Mouse (Mus musculus) bone marrow, adult 2 months (tissue): Measurements from ENCODE around the gene Ahcyl2.

ENCODE experiments used
- CTCF ChIP-seq: fragments of 200-500 bp; IDR thresholded peaks from 2 replicates; pipeline ENCODE4 v1.5.1; 2011; ENCODE audit warnings: low read length, control low read depth; ENCODE audit not compliant: control insufficient read depth, insufficient read depth
- POLR2A ChIP-seq: fragments of 200-500 bp; IDR thresholded peaks from 2 replicates; pipeline ENCODE4 v1.6.1; 2011; ENCODE audit warnings: low read depth, mild to moderate bottlenecking, control low read depth, low read length, borderline replicate concordance; ENCODE audit not compliant: control insufficient read depth

DNA sequence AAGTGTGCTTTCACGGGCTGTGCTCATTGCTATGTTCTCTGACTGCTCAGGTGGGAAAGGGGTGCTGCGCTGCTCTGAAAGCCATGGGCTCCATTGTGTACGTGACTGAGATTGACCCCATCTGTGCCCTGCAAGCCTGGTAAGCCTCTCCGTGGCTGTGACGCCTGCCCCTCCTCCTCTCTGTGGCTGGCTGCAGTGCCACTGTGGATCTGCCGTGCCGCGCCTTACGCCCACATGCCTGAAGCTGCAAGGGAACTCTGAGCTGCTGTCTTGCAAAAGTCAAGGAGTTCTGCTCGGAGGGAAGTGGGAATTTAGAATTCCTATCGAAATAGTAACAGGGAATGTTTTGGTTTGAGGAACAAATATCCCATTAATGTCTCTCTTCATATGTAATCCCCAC, 123.3 kb downstream of the Ahcyl2 start:
- no peak for TF ChIP-seq CTCF
- TF ChIP-seq POLR2A = no peak
